Mouse (Mus musculus) E14TG2a.4 (cell line): ENCODE measurements at regions not wholly inside any gene's neighbourhood (a gene's known extent, or its start where the extent isn't known, plus 50 kb on each side); places are given as distances from the start of the nearest gene placed in this dataset.

ENCODE experiments used
- H3K27me3 ChIP-seq: 2 replicates; pipeline ENCODE4 v1.6.1; 2014; ENCODE audit warnings: low read length, control low read depth; ENCODE audit not compliant: insufficient read depth
- H3K36me3 ChIP-seq: 2 replicates; pipeline ENCODE4 v1.6.1; 2014; ENCODE audit warnings: low read length, control low read depth; ENCODE audit not compliant: insufficient read depth
- H3K4me1 ChIP-seq: replicated peaks from 2 replicates; pipeline ENCODE4 v1.6.1; 2014; ENCODE audit warnings: low read depth, low read length, control low read depth
- H3K4me3 ChIP-seq: replicated peaks from 2 replicates; pipeline ENCODE4 v1.5.1; 2014; ENCODE audit warnings: mild to moderate bottlenecking, low read length
- H3K9me3 ChIP-seq: 2 replicates; pipeline ENCODE4 v1.6.1; 2014; ENCODE audit warnings: low read length, control low read depth
- CTCF ChIP-seq: conservative IDR thresholded peaks from 2 replicates; pipeline ENCODE4 v1.5.1; 2014; ENCODE audit warnings: low read length
- NANOG ChIP-seq: IDR thresholded peaks from 2 replicates; pipeline ENCODE4 v1.6.1; 2014; ENCODE audit warnings: borderline replicate concordance, low read length, mixed read lengths
- POU5F1 ChIP-seq: IDR thresholded peaks from 2 replicates; pipeline ENCODE4 v1.6.1; 2014; ENCODE audit warnings: low read length, borderline replicate concordance

DNA sequence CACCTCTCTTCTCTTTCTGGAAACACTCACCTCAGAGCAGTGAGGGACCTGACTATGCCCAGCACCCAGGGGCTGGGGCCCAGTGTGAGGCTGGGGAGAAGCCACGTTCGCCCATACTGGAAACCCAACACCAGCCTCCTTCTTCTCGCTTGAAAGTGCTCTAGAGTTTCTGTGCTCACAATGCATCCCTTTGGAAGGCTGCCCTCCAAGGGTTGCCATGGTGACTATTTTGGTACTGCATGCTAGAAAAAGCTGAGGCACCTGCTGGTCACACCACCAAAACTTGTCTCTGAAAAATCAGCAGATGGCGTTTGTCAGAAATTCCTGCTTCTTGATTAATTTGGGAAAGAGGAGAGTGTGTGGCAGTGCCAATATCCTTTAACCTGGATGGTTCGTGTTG is 134.2 kb downstream of the Sec61b start:
- no peaks in the 10 kb centered on the region for H3K36me3 ChIP-seq
- H3K27me3 ChIP-seq, result no peaks in the 10 kb centered on the region; the same call in 1 of the 2 replicates
- no peaks in the 10 kb centered on the region for H3K4me1 ChIP-seq
- H3K9me3 ChIP-seq, result no peaks in the 10 kb centered on the region
- TF ChIP-seq NANOG (no peak), POU5F1 (no peak)
- no peak overlapping the region for H3K4me3 ChIP-seq

DNA sequence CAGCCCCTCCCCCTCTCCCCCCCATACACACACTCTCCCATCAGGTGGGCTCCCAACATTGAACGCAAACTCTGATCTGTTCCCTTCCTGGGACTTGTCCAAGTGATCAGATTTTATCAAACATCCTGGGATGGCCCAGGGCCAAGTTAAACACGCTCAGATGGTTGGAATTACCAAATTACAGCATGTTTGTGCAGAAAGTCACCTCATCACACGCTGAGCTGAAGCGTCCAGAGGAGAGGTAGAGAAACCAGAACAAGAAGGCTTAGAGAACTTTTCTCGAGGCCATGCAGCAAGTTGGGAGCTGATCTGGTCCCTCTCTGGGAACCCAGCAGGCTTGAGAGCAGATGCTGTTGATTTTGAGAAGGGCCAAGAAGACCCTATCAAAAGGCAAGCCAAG is 136.5 kb downstream of the Sec61b start:
- no peaks in the 10 kb centered on the region for H3K4me1 ChIP-seq

DNA sequence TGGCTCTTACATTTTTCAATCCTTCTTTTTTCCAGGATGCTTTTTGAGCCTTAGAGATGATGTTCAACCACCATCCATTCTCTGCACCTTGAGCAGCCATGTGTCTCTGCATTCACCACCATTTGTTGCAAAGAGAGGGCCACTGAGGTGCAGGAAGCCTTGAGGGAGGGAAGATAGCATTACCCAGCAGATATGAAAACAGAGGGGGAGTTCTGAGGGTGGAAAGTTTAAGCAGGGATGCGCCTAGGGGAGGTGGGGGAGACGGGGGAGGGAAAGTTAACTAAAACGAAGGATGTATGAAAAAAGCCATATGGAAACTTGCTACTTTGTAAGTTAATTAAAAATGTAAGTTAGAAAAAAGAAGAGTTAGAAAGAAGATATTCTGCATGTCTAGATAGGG is 142.1 kb downstream of the Sec61b start:
- Histone ChIP-seq H3K27me3 (no peaks in the 10 kb centered on the region; the same call in 1 of the 2 replicates), H3K9me3 (no peaks in the 10 kb centered on the region), H3K36me3 (no peaks in the 10 kb centered on the region), H3K4me3 (no peak overlapping the region), H3K4me1 (no peaks in the 10 kb centered on the region)
- no peak for TF ChIP-seq POU5F1
- TF ChIP-seq NANOG, result no peak
- TF ChIP-seq CTCF, result no peak

More for the DNA sequence above, 136.5 kb downstream of the Sec61b start:
- no peaks in the 10 kb centered on the region for H3K9me3 ChIP-seq
- no peak overlapping the region for H3K4me3 ChIP-seq
- no peaks in the 10 kb centered on the region; the same call in 1 of the 2 replicates for H3K27me3 ChIP-seq
- TF ChIP-seq CTCF (no peak), POU5F1 (no peak), NANOG (no peak)
- H3K36me3 ChIP-seq, result no peaks in the 10 kb centered on the region

DNA sequence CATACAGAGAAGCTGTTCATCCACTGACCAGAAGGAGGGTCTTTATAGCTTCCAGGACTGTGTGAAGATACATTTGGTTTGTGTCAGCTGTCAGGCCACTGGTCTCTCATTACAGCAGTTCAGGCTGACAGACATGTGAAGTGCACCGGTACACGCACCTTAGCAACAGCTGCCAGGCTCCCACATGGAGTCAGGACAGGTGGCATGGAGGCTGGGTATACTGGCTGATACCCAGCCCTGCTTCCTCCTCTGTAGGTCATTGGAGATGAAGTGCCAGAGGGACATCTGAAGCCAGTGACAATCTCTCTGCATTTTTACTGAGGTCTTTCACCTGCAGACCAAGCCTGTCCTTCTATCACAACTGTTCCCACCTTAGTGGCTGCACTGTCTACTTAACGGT is 146.2 kb downstream of the Sec61b start:
- H3K4me3 ChIP-seq, result no peak overlapping the region
- TF ChIP-seq NANOG (no peak), CTCF (no peak), POU5F1 (no peak)

DNA sequence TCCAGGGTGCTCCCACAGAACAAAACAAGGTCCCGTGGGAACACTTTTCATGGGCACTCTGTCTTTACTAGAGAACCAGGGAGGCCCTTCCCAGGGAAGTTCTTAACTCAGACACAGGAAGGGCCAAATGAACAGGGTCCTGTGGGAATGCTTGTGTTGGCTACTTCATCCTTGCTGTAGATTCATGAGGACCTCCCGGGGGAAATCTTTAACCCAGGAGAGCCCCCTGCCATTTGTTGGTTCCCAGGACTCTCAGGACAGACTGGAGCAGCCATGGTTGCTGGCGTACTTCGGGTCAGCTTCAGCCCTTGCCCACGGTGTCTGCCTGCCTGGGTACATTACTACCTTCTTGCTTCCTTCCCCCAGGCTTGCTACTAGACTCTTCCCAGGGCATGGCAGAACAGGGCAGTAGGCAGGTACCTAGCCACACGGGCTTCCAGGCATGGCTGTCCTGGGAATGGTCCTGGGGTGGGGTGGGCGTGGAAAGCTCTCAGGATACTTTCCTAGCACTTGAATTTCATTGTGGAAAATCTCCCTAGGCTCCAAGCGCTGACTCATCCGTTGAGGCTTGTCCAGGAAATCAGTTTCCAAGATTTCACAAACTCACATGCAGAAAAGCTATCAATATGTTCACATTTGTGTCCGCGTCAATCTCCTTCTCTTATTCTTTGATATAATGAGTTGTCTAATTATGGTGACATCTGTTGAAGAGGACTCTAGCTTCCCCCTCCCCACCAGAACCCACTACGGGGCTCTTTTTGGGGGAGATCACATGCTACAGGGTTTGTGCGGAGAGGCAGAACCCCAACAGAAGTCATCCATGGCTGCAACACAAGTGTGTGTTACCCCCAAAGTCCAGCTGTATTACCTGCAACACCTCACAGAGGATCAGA is 148.6 kb downstream of the Sec61b start:
- Histone ChIP-seq H3K27me3 (no peaks in the 10 kb centered on the region), H3K9me3 (no peaks in the 10 kb centered on the region), H3K4me1 (no peaks in the 10 kb centered on the region), H3K36me3 (no peaks in the 10 kb centered on the region), H3K4me3 (no peak overlapping the region)
- TF ChIP-seq POU5F1 (no peak), NANOG (no peak), CTCF (no peak)

More for the DNA sequence above, 146.2 kb downstream of the Sec61b start:
- no peaks in the 10 kb centered on the region for H3K36me3 ChIP-seq
- H3K4me1 ChIP-seq, result no peaks in the 10 kb centered on the region
- H3K9me3 ChIP-seq, result no peaks in the 10 kb centered on the region
- no peaks in the 10 kb centered on the region for H3K27me3 ChIP-seq

DNA sequence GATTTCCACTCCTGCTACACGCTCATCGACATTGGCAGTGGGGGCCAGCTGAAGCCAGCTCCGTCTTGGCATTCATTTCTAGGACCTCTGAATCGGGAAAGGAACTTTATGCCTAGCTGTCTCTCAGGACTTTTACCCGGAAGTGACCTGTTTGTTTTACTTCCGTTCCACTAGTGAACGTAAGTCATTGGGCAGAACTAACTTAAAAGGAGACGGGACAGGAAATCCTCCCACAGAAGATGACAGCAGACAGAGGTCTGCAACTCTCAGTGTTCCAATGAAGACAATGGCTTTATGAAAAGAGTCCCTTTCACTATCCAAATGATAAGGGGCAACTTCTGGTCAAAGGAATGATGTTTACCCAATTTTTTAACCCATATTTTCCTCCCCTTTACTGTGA is 155.5 kb downstream of the Sec61b start:
- H3K36me3 ChIP-seq, result no peaks in the 10 kb centered on the region
- no peak overlapping the region for H3K4me3 ChIP-seq
- no peak for TF ChIP-seq CTCF
- no peak for TF ChIP-seq NANOG
- TF ChIP-seq POU5F1, result no peak
- H3K9me3 ChIP-seq, result no peaks in the 10 kb centered on the region
- no peaks in the 10 kb centered on the region for H3K27me3 ChIP-seq
- no peaks in the 10 kb centered on the region for H3K4me1 ChIP-seq

DNA sequence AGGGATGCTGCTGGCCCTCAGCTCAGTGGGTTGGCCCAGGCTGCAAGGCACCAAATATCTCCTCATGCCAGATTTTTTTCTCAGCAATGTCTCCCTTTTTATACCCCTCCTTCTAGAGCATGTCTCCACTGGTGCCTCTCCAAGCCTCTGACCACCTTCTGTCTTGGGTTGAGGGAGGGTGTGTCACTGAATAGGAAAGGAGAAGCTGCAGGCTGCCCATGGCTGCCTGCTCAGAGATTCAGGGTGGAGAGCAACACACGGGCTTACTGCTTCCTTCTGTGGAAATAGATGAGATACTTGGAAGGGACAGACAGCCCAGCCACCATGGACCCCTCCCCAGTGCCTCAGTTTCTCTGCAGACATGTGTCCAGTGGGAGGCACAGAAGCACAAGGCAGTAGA is 156.0 kb downstream of the Sec61b start:
- no peak overlapping the region for H3K4me3 ChIP-seq
- no peak for TF ChIP-seq NANOG
- TF ChIP-seq POU5F1, result no peak
- no peak for TF ChIP-seq CTCF
- H3K9me3 ChIP-seq, result no peaks in the 10 kb centered on the region
- no peaks in the 10 kb centered on the region for H3K27me3 ChIP-seq
- no peaks in the 10 kb centered on the region for H3K36me3 ChIP-seq
- H3K4me1 ChIP-seq, result no peaks in the 10 kb centered on the region

DNA sequence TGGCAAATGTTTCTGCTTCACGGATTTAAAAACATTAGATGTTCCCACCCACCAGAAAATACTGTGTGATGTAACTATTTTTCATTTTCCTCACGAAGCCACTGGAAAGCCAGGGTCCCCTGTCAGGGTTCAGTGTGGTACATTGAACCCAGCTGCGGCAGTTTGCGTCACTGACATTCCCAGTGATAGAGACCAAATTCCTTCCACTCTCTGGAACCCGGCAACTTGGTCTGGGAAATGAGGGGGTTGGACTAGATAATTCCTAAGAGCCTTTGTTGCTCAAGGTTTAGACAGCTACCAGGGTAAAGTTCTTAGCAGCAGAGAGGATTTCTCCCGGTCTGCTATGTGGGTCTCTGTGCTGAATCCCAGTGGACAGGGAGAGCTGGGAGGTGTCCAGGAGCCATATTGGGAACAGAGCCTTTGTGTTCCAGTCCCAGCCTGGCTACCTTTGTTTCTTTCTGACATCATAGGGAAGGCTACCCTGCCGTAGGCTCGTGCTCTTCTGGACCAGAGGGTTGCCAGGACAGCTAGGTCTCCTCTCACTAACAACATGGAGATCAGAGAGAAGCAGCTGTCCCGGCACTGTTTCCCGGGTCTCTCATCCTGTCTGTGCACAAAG is 164.5 kb downstream of the Sec61b start:
- TF ChIP-seq NANOG, result no peak
- no peak for TF ChIP-seq CTCF
- TF ChIP-seq POU5F1, result no peak
- Histone ChIP-seq H3K9me3 (no peaks in the 10 kb centered on the region), H3K36me3 (no peaks in the 10 kb centered on the region), H3K4me1 (no peaks in the 10 kb centered on the region), H3K27me3 (no peaks in the 10 kb centered on the region), H3K4me3 (no peak overlapping the region)
